Mouse (Mus musculus) B cell, adult 62 days (primary cell): ENCODE results near the gene Mtr. TPM values are rescaled to one million over a fixed set of nuclear protein-coding genes. Genes with fewer than 3 reads are reported as not detected.

ENCODE experiments used
- total RNA-seq: library from RNA; stranded (reverse); gene quantifications from 4 replicates; pipeline ENCODE4 v1.2.4, GENCODE M21; 2023

The Mtr gene
- 36.6 to 40.3 TPM (median 39.8 TPM) in 4 replicates for total RNA-seq

DNA sequence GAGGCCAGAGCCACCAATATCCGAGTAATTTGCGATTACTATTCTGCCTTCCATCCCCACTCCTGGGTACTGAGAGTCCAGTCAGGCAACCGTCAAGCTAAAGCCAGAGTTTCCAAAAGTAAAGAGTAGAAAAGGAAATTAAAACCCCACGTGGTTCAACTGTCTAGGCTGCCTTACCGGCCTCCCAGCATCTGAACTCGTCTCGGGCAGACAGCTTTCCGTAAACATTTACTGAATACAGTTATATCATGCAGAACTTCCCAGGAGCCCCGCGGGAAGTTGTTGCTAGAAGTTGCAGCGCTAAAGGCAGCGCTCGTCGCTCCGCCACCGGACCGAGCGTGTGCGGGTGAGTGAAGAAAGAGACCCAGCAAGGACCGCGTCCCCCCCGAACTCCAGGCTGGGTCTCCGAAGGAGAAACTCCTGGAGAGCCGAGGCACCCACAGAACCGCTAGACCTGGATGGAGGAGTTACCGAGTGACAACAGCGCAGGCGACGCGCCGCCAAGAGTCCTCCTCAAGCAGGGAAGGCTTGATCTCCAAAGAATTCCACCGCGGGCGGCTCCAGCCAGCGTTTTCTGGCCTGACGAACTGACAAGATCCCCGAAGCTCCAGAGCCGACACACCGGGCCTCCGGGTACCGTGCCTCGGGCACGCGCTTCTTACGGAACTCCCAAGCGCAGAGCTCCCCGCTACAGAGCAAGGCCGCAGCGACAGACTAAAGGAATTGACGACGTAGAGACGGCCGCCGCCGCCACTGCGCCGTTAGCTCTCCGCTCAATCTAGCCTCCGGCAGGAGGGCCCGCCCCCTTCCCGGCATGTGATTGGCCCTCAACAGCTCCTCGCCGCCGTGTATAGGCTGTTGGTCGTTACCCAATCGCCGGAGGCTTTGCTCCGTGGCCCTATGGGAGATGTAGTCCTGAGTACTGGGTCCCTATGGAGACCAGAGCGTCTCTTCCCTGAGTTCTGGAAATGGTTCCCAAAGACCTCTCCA is at the start of gene Mtr:
Gene Mtr, minus strand, starts transcription at position 723 of the 990 bp plus-strand sequence.

Other genes starting within 250 kb of the Mtr start
- 4.5 to 5.1 TPM (median 4.6 TPM) in 4 replicates for gene Ryr2, start 151.2 kb downstream of the Mtr start, total RNA-seq
- gene Actn2, start 82.6 kb upstream of the Mtr start, total RNA-seq, result not detected in 4 replicates
- 89.6 to 111 TPM (median 98.4 TPM) in 4 replicates for gene Heatr1, start 136.9 kb upstream of the Mtr start, total RNA-seq
- gene Lgals8, start 206.8 kb upstream of the Mtr start, total RNA-seq, result 178 to 187 TPM (median 180 TPM) in 4 replicates